Mouse (Mus musculus) G1E (cell line): ENCODE results near the gene Spint5. TPM values are rescaled to one million over a fixed set of nuclear protein-coding genes. Genes with fewer than 3 reads are reported as not detected.

ENCODE experiments used
- ATAC-seq: 2 replicates; pipeline ENCODE4 v1.8.0; 2016; ENCODE audit warnings: mild to moderate bottlenecking; ENCODE audit not compliant: insufficient number of reproducible peaks, poor library complexity, low FRiP score, severe bottlenecking; ENCODE audit errors: extremely low read depth
- DNase-seq: peaks from one replicate; pipeline ENCODE4 v3.0.0; 2012; ENCODE audit warnings: low spot score
- H3K27me3 ChIP-seq: 2 replicates; pipeline ENCODE4 v1.6.1; 2012; ENCODE audit warnings: mild to moderate bottlenecking, low read length, inconsistent platforms; ENCODE audit not compliant: insufficient read depth
- H3K36me3 ChIP-seq: replicated peaks from 2 replicates; pipeline ENCODE3; 2012; ENCODE audit warnings: mild to moderate bottlenecking, inconsistent platforms
- H3K4me1 ChIP-seq: 2 replicates; pipeline ENCODE4 v1.6.1; 2012; ENCODE audit warnings: low read depth, low read length, inconsistent platforms, mixed read lengths; ENCODE audit not compliant: insufficient read depth
- H3K4me3 ChIP-seq: 2 replicates; pipeline ENCODE4 v1.5.1; 2012; ENCODE audit warnings: low read depth, mild to moderate bottlenecking, inconsistent platforms, low read length, moderate library complexity, mixed read lengths
- H3K9me3 ChIP-seq: replicated peaks from 2 replicates; pipeline ENCODE4 v1.6.1; 2012; ENCODE audit warnings: inconsistent platforms
- CTCF ChIP-seq: IDR thresholded peaks from 2 replicates; pipeline ENCODE4 v1.5.1; 2012; ENCODE audit warnings: low read depth, low read length, inconsistent platforms, mixed read lengths
- GATA1 ChIP-seq: IDR thresholded peaks from 2 replicates; pipeline ENCODE4 v1.6.1; 2012; ENCODE audit warnings: borderline replicate concordance, low read length, inconsistent platforms, mixed read lengths
- GATA2 ChIP-seq: IDR thresholded peaks from 2 replicates; pipeline ENCODE4 v1.6.1; 2012; ENCODE audit warnings: low read depth, low read length, inconsistent platforms, borderline replicate concordance
- POLR2AphosphoS5 ChIP-seq: IDR thresholded peaks from 2 replicates; pipeline ENCODE4 v1.6.1; 2012; ENCODE audit warnings: low read depth, low read length, inconsistent platforms; ENCODE audit not compliant: insufficient replicate concordance
- TAL1 ChIP-seq: conservative IDR thresholded peaks from 2 replicates; pipeline ENCODE4 v1.6.1; 2012; ENCODE audit warnings: low read depth, low read length, inconsistent platforms, mixed read lengths
- polyA plus RNA-seq: library from polyadenylated mRNA; stranded (reverse); fragments of >175 nt; gene quantifications from 2 replicates; pipeline ENCODE4 v1.2.3, GENCODE M21; 2012
- total RNA-seq, 2 experiments: library from RNA; stranded (forward) in 1 of 2; stranded (reverse) in 1 of 2; fragments of 200-1000 nt in 1 of 2; fragments of >200 nt in 1 of 2; fragmentation: Nextera tagmentation in 1 of 2; gene quantifications; 2 replicates each; pipeline ENCODE4 v1.2.3; 2014 to 2017

Gene Spint5
- total and polyA plus RNA-seq, 3 experiments, result not detected

GRCm38 (mm10) chr2:164733259-164733658 lies 18.2 kb downstream of the Spint5 start:
- no peaks in the 10 kb centered on the region for H3K36me3 ChIP-seq
- no peak for ATAC-seq
- peaks cover 16% of the 10 kb centered on the region for H3K27me3 ChIP-seq
- no peak overlapping the region for H3K4me3 ChIP-seq
- TF ChIP-seq GATA1 (no peak), POLR2AphosphoS5 (no peak), TAL1 (no peak), CTCF (no peak), GATA2 (no peak)
- H3K9me3 ChIP-seq, result no peaks in the 10 kb centered on the region
- DNase-seq, result no peak
- no peaks in the 10 kb centered on the region for H3K4me1 ChIP-seq

GRCm38 (mm10) chr2:164734839-164735238 lies 19.7 kb downstream of the Spint5 start:
- Histone ChIP-seq H3K9me3 (no peaks in the 10 kb centered on the region), H3K4me1 (no peaks in the 10 kb centered on the region), H3K27me3 (peaks cover 17% of the 10 kb centered on the region), H3K36me3 (no peaks in the 10 kb centered on the region), H3K4me3 (no peak overlapping the region)
- ATAC-seq (no peak), DNase-seq (no peak)
- no peak for TF ChIP-seq TAL1

DNA sequence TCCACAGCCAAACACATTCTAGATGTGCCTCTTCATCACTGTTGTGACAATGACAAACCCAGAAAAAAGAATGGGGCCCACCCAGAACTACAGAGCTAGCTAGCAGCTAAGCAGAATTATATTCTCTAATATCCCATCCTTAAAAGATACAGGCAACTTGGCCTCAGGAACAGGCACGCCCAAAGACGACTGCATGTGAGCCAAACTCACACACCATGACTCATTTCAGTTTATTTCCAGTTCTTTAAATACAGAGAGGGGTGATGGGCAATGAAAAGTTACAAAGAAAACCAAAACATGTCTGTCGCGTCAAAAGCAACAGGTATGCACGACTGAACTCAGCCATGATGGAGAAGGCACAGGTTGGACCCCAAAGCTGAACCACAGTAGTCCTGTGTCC lies 20.3 kb downstream of the Spint5 start:
- no peaks in the 10 kb centered on the region for H3K4me1 ChIP-seq
- no peak for TF ChIP-seq GATA1
- TF ChIP-seq POLR2AphosphoS5, result no peak
- TF ChIP-seq TAL1, result no peak
- TF ChIP-seq CTCF, result no peak
- no peak for TF ChIP-seq GATA2
- no peaks in the 10 kb centered on the region for H3K9me3 ChIP-seq
- no peaks in the 10 kb centered on the region for H3K36me3 ChIP-seq
- DNase-seq, result no peak
- ATAC-seq, result no peak
- peaks cover 21% of the 10 kb centered on the region for H3K27me3 ChIP-seq
- H3K4me3 ChIP-seq, result no peak overlapping the region

GRCm38 (mm10) chr2:164737377-164738090 lies 22.4 kb downstream of the Spint5 start:
- no peak overlapping the region for H3K4me3 ChIP-seq
- H3K27me3 ChIP-seq, result peaks cover 23% of the 10 kb centered on the region
- DNase-seq (no peak), ATAC-seq (no peak)
- no peaks in the 10 kb centered on the region for H3K9me3 ChIP-seq
- no peak for TF ChIP-seq GATA1
- no peak for TF ChIP-seq GATA2
- no peak for TF ChIP-seq TAL1
- TF ChIP-seq CTCF, result no peak
- TF ChIP-seq POLR2AphosphoS5, result no peak
- no peaks in the 10 kb centered on the region for H3K36me3 ChIP-seq
- H3K4me1 ChIP-seq, result no peaks in the 10 kb centered on the region

- no peak for ATAC-seq
- H3K4me1 ChIP-seq, result peaks cover 1% of the 10 kb centered on the region
- no peak overlapping the region for H3K4me3 ChIP-seq
Measured at GRCm38 (mm10) chr2:164739876-164740275, 24.8 kb downstream of the Spint5 start.

DNA sequence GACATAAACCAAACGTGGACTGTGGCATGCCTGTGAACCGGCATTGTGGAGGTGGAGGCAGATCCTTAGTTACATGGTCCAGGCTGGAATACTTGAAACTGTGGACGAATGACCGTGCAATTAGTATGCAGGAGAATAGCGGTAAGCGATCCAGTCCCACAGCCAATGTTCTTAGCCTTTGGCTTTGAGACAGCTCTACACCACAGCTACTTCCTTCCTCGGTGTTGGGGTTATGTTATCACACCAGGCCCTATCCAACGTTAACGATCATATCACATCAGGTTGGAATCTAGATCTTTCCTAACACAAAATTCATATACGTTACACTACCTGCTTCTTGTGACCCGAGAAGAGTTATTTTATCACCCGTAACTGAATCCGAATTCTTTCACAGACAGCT lies 29.9 kb downstream of the Spint5 start:
- H3K4me3 ChIP-seq, result peak overlapping the region; percentile 82; the same call in 1 of the 2 replicates
- ATAC-seq (no peak), DNase-seq (no peak)
- no peak for TF ChIP-seq GATA2
- TF ChIP-seq TAL1, result no peak
- peaks cover 25% of the 10 kb centered on the region for H3K4me1 ChIP-seq
- peaks cover 31% of the 10 kb centered on the region for H3K36me3 ChIP-seq
- H3K27me3 ChIP-seq, result peaks cover 18% of the 10 kb centered on the region
- no peaks in the 10 kb centered on the region for H3K9me3 ChIP-seq

More at GRCm38 (mm10) chr2:164739876-164740275, 24.8 kb downstream of the Spint5 start:
- Histone ChIP-seq H3K36me3 (no peaks in the 10 kb centered on the region), H3K9me3 (no peaks in the 10 kb centered on the region), H3K27me3 (peaks cover 24% of the 10 kb centered on the region)
- TF ChIP-seq TAL1 (no peak), GATA1 (no peak)
- no peak for DNase-seq

DNA sequence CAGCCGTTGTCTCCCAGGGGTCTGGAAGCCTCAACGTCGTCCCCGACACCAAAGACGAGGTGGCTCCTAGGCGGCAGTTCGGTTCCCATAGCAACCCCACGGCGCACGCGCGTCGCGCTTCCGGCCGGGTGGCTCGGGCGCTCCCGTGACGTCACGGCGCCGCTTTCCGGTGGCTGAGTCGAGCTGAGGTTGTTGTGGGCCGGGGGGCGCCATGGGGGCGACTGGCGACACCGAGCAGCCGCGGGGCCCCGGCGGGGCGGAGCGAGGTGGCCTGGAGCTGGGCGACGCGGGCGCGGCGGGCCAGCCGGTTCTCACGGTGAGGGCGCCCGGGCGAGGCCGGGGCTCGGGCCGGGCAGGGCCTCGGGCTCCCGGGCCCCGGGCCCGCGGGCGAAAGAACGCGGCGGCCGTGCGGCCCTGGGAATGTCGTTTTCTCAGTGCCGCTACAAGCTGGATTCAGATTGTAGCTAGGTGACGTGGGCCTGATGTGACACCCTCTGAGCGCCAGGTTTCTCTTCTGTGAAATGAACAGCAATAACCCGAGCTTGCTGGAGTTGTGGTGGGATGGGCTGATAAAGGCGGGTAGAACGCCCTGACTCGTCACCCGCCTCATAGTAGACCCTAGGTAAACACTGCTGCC lies 30.9 kb downstream of the Spint5 start, which contains the start of the genes Wfdc3 and Dnttip1:
Gene Wfdc3, minus strand, starts transcription at position 89 of the 637 bp plus-strand sequence.
Gene Dnttip1, plus strand, starts transcription at position 141 of the 637 bp plus-strand sequence.
- TF ChIP-seq POLR2AphosphoS5, result no peak
- H3K9me3 ChIP-seq, result no peaks in the 10 kb centered on the region
- peak within 1 kb of the TSS; percentile 82 for H3K4me3 ChIP-seq
- peaks cover 15% of the 10 kb centered on the region for H3K27me3 ChIP-seq
- peak; percentile 84 for ATAC-seq
- H3K36me3 ChIP-seq, result peaks cover 41% of the 10 kb centered on the region
- peaks cover 25% of the 10 kb centered on the region for H3K4me1 ChIP-seq
- DNase-seq, result peak; percentile 96
